Mouse (Mus musculus) layer of hippocampus, adult 9-11 months (tissue): ENCODE data around the gene Herpud2.
A peak's percentile ranks its signal among the peaks of the same experiment; 100 is the strongest.

Experiments
- DNase-seq: peaks from one replicate; pipeline ENCODE4 v3.0.0; 2022

The Herpud2 gene

GRCm38 (mm10) chr9:25151611-25152241, at the start of gene Herpud2:
TSS of gene Herpud2 (minus strand) at chr9:25151820.
- DNase-seq = peak; percentile 93

GRCm38 (mm10) chr9:25200987-25201386, 49.4 kb upstream of the Herpud2 start:
- no peak for DNase-seq

GRCm38 (mm10) chr9:25200148-25200547, 48.5 kb upstream of the Herpud2 start:
- no peak for DNase-seq

- no peak for DNase-seq
Measured at GRCm38 (mm10) chr9:25196746-25197145, 45.1 kb upstream of the Herpud2 start.

- no peak for DNase-seq
Measured at GRCm38 (mm10) chr9:25191612-25192011, 40.0 kb upstream of the Herpud2 start.

- no peak for DNase-seq
Measured at GRCm38 (mm10) chr9:25186501-25186900, 34.9 kb upstream of the Herpud2 start.

GRCm38 (mm10) chr9:25185854-25186253, 34.2 kb upstream of the Herpud2 start:
- no peak for DNase-seq

GRCm38 (mm10) chr9:25184606-25185005, 33.0 kb upstream of the Herpud2 start:
- DNase-seq = no peak

- DNase-seq = no peak
Measured at GRCm38 (mm10) chr9:25178066-25178465, 26.4 kb upstream of the Herpud2 start.

- no peak for DNase-seq
Measured at GRCm38 (mm10) chr9:25177201-25177600, 25.6 kb upstream of the Herpud2 start.

- DNase-seq = no peak
Measured at GRCm38 (mm10) chr9:25176562-25176961, 24.9 kb upstream of the Herpud2 start.

- peak; percentile 34 for DNase-seq
Measured at GRCm38 (mm10) chr9:25175978-25176377, 24.4 kb upstream of the Herpud2 start.

GRCm38 (mm10) chr9:25175039-25175442, 23.4 kb upstream of the Herpud2 start:
- peak; percentile 93 for DNase-seq

GRCm38 (mm10) chr9:25174614-25175013, 23.0 kb upstream of the Herpud2 start:
- no peak for DNase-seq

GRCm38 (mm10) chr9:25173171-25173570, 21.6 kb upstream of the Herpud2 start:
- DNase-seq = peak; percentile 61

- no peak for DNase-seq
Measured at GRCm38 (mm10) chr9:25169626-25170025, 18.0 kb upstream of the Herpud2 start.

GRCm38 (mm10) chr9:25167458-25168084, 16.0 kb upstream of the Herpud2 start:
- peak; percentile 76 for DNase-seq

- no peak for DNase-seq
Measured at GRCm38 (mm10) chr9:25158218-25158617, 6.6 kb upstream of the Herpud2 start.

GRCm38 (mm10) chr9:25156377-25156776, 4.8 kb upstream of the Herpud2 start:
- DNase-seq = no peak

GRCm38 (mm10) chr9:25153066-25153465, 1.4 kb upstream of the Herpud2 start:
- DNase-seq = no peak

GRCm38 (mm10) chr9:25152457-25152856, 837 bp upstream of the Herpud2 start:
- no peak for DNase-seq

- DNase-seq = peak; percentile 45
Measured at GRCm38 (mm10) chr9:25150791-25151610, 619 bp downstream of the Herpud2 start.

- no peak for DNase-seq
Measured at GRCm38 (mm10) chr9:25148767-25149166, 2.9 kb downstream of the Herpud2 start.

GRCm38 (mm10) chr9:25145925-25146324, 5.7 kb downstream of the Herpud2 start:
- no peak for DNase-seq
